Mouse (Mus musculus): ENCODE measurements at regions not wholly inside any gene's neighbourhood (a gene's known extent, or its start where the extent isn't known, plus 50 kb on each side); places are given as distances from the start of the nearest gene placed in this dataset.

- no peak for DNase-seq
Measured at GRCm38 (mm10) chr4:75884371-75884770, 606.3 kb upstream of the Dmac1 start.

DNA sequence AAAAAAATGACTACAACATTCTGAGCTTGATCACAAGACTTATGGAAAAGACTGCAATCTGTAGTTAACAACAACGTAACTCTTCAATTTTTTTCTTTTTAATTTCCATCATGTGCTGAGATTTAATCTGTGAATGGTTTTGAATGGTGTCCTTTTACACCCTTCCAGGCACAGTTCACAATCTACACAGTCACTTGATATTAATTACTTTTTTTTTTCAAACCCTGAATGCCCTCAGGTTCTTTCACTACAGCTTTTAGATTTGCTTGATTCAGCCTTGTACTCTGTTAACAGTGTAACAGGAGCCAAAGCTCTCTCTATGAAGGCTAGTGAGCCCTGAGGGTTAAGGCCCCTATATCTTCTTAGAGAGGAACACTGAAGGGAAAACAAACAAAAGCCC, 591.7 kb upstream of the Dmac1 start:
- no peak for DNase-seq

- DNase-seq: no peak
Measured at GRCm38 (mm10) chr4:75861076-75861475, 583.0 kb upstream of the Dmac1 start.

DNA sequence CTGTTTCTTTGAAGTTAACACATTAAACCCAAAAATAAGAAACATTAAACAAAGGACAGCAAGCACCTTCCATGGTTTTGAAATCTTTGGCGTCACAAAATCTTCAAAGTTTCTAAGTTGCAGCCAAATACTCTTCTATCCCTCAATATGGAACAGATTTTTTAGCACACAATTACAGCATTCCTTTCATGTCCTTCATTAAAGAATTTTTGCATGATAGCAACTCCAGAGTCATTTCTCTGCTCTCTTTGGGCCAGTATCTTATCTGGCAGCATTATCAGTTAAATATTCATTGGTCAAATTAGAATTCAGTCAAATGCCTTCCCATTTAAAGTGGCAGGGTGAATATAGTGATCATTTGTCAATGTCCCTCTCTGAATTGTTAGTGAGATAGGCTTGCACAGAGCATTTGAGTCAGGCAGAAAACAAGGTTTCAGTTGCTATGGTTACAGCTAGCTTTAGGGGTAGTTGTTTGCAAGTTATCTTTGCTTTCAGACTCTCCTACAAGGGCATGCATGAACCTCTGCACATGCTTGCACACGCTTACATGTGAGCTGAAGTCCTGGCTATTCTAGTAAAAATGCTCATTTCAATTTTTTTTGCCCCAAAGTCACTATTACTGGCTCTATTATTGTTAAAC, 579.8 kb upstream of the Dmac1 start:
- no peak for DNase-seq

GRCm38 (mm10) chr4:75855688-75856296, 577.7 kb upstream of the Dmac1 start:
- DNase-seq: no peak

GRCm38 (mm10) chr4:75850343-75850742, 572.2 kb upstream of the Dmac1 start:
- DNase-seq: no peak

DNA sequence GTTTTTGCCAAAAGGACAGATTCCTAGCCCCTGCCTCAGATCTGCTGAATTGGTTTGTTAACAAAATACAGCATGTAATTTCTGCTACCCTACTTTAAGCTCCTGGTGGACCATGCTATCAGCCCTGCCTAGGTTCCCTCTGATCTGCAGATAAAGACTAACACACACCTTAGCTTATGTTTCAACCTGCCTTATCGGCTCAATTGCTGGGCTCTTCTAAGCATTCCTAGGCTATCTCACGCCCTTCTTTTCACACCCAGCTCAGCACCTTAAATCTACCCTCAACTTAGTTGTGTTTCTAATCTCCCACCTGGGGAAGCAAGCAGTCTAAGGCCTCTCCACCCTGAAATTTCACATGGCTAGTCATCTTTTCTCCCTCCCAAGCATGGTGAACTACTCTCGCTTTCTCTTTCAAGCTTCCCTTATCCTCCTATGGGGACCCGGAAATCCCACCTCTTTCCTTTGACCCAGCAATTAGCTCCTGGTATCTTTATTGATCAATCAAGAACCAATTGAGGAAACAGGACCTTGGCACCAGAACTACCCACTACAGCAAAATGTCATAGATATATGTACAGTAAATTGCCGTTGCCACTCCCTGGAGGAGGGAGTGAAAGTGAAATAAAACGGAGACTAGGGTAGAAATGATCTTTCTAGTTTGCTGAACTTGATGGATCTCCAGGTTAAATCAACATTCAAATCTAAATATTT, 569.7 kb upstream of the Dmac1 start:
- no peak for DNase-seq

DNA sequence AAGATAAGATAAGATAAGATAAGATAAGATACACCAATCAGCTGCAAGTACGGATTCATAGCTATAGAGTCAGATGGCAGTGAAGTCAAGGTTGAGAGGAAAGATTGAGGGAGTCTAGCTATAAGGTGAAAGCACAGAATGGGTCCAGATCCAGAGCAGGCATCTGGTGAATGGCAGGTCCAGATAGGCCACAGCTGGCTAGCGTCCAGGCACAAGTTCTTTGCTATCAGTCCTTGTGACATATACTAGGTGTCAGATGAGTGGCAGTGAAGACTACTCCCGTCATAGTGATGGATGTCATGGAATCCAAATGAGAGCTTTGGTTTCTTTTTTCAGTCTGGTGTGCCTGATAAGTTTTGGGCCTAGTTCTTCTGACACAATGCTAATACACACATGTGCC, 566.9 kb upstream of the Dmac1 start:
- no peak for DNase-seq

- no peak for DNase-seq
Measured at GRCm38 (mm10) chr4:75838619-75839018, 560.5 kb upstream of the Dmac1 start.

DNA sequence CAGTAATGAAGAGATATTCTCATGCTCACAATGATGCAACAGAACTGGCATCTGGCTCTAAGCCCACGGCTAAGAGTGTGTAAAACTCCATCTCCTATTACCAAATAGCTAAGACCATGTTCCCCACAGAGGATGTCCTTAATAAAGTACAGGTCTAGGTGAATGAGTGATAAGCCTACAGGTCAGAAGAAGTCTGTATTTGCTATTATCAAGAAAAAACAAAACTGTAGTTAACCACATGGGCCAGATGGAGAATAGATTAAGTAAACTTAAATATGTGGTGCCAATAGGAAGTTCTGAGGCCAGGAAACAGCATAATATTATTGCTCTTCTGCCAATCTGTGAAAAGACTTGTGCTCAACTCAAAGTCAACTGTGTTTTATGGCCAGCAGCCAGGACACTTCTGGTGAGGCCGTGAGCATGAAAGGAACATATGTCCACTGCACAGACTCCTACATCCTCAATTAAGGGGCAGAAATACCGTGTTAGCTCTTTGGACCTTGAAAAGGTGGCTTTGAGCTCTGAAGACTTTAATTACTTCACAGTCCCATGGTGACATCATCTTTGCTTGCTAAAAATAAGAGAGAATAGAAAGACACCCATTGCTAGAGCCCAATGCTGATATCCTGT, 549.1 kb upstream of the Dmac1 start:
- no peak for DNase-seq

- DNase-seq: no peak
Measured at GRCm38 (mm10) chr4:75819193-75819603, 541.1 kb upstream of the Dmac1 start.

- DNase-seq: no peak
Measured at GRCm38 (mm10) chr4:75816026-75816425, 537.9 kb upstream of the Dmac1 start.

DNA sequence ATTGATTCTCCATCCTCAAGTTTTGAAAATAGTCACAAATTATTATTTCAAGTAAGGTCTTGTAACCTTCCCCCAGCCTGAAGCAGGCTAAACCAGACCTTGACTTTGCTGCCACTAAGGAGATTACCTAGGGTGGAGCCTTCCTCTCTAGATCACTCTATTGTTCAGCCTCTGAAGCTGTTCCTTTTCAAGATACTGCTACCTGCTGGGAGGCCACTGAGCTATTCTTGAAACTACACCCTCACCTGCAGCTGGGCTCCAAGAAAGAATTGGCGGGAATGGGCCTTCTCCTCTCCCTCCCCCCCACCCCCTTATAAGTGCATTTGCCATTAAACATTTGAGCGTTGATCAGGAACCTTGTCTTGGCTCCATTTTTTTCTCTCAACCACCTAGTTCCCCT, 534.2 kb upstream of the Dmac1 start:
- DNase-seq: no peak

DNA sequence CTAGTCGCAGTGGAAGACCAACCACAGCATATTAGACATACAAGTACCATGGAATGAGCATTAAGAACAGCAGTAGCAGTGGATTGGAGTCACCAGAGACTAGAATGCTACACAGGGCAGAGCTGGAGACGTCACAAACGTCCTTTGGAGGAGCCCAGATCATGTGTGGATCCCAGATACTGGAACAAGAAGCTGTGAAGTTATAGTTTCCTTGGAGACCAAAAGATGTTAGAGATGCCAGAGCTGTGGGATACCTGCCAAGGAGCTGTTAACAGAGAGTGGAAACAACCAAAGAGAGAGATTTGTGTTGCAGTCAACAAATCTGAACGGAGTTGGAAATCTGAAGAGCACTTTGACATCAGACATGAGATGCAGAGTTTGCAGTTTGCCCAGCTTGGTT, 523.8 kb upstream of the Dmac1 start:
- peak; percentile 6 for DNase-seq

- DNase-seq: no peak
Measured at GRCm38 (mm10) chr4:75801156-75801555, 523.1 kb upstream of the Dmac1 start.

DNA sequence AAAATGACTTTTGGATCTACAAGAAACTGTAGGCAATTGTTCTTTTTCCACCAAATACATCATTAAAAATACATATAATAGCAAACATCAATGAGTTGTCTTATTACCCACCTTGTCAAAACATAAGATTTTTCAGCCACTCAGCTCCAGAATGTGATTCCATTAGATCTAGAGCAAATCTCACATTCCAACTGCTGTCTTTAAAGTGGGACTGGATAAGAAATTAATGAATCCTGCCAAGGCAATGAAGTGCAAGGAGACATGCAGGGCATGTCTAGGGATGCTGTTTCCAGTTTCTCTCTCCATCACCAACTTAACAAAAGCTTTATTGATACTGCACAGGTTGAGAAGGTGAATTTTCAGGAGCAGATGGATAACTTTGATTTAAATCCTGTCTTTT, 513.7 kb upstream of the Dmac1 start:
- no peak for DNase-seq

GRCm38 (mm10) chr4:75790920-75791589, 513.0 kb upstream of the Dmac1 start:
- DNase-seq: no peak

- no peak for DNase-seq
Measured at GRCm38 (mm10) chr4:75787405-75787804, 509.3 kb upstream of the Dmac1 start.

DNA sequence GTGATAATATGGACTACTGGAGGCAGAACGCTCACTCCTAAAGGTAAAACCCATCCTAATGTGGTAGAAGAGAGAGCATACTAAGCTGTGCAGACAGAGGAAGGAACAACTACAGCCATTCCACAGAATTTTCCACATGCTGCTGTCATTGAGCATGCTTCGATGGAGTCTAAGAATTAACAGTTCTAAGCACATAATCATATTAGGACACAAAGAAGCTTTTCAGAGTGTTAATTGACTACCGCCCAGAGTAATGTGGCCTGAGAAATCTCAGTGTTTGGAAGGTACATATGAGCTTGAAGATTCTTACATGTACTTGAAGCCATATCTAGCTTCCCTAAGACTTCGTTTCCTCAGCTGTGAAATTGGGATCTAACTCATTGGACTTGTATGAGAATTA, 508.3 kb upstream of the Dmac1 start:
- no peak for DNase-seq

- no peak for DNase-seq
Measured at GRCm38 (mm10) chr4:75779492-75779891, 501.4 kb upstream of the Dmac1 start.

- DNase-seq: no peak
Measured at GRCm38 (mm10) chr4:75764141-75764540, 486.0 kb upstream of the Dmac1 start.

DNA sequence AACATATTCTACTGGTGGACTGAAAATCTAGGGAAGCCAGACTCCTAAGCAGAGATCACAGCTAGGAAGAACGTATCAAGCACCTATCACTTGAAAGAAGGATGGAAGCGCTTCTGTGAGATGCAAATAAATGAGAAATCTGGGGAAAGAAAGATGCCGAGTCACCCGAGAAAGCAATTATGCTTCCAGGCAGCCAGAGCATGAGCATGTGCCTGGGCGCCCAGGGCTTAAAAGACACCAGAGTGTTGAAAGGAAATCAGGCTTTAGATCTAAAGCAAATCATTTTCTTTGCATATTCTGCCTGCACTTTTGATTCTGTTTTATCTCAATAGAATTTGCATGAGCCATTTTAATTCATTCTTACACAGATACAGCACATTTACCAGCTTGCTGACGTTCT, 466.5 kb upstream of the Dmac1 start:
- DNase-seq: no peak

DNA sequence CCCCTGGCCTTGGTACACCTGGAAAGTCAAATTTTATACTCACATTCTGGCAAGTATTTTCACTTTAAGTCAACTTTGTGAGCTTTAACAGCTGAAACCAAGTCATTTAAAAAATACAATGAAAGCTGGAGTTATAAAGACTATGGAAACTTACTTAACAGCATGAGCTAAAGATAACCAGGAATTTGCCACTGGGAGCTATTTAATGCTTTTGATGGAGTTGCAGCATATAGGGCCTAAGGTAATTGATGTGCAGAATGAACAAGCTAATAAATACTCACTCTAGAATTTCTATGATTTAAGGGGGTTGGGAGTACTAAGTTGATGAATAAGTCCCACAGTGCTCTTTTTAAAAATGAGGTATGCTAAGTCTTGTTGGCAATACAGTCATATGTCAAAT, 463.5 kb upstream of the Dmac1 start:
- DNase-seq: no peak
